Mouse (Mus musculus) MEL (cell line): ENCODE measurements around the gene Hnrnph1. TPM values are rescaled to one million over a fixed set of nuclear protein-coding genes. Genes with fewer than 3 reads are reported as not detected.

Source experiments
- DNase-seq: peaks from one replicate; pipeline ENCODE4 v3.0.0; 2011; ENCODE audit warnings: low read depth, low spot score
- H3K27ac ChIP-seq: 2 replicates; pipeline ENCODE4 v1.5.1; 2012; ENCODE audit warnings: low read depth, mild to moderate bottlenecking, control low read depth, low read length, moderate library complexity; ENCODE audit not compliant: control insufficient read depth
- H3K27me3 ChIP-seq, 2 experiments: fragments of 150-350 bp in 1 of 2; sonication (generic) in 1 of 2; 2 replicates each; pipeline ENCODE4 v1.6.1; 2012; ENCODE audit warnings: low read length in 2 of 2, mild to moderate bottlenecking in 2 of 2, improper control_type of control experiment in 1 of 2, moderate library complexity in 1 of 2; ENCODE audit not compliant: insufficient read depth in 2 of 2, control insufficient read depth in 1 of 2
- H3K36me3 ChIP-seq, 2 experiments: 2 replicates each; pipeline ENCODE4 v1.6.1; 2012 to 2014; ENCODE audit warnings: low read length in 2 of 2, improper control_type of control experiment in 1 of 2, inconsistent platforms in 1 of 2, mild to moderate bottlenecking in 1 of 2; ENCODE audit not compliant: insufficient read depth in 2 of 2, control insufficient read depth in 1 of 2
- H3K4me1 ChIP-seq, 2 experiments: fragments of 150-350 bp in 1 of 2; sonication (generic) in 1 of 2; 2 replicates each; pipeline ENCODE4 v1.6.1; 2012; ENCODE audit warnings: low read length in 2 of 2, improper control_type of control experiment in 1 of 2, mild to moderate bottlenecking in 1 of 2; ENCODE audit not compliant: insufficient read depth in 2 of 2, control insufficient read depth in 1 of 2
- H3K4me3 ChIP-seq, 2 experiments: fragments of 150-350 bp in 1 of 2; sonication (generic) in 1 of 2; 2 replicates each; pipeline ENCODE4 v1.5.1; 2012; ENCODE audit warnings: low read depth in 2 of 2, low read length in 2 of 2, mild to moderate bottlenecking in 2 of 2, moderate library complexity in 2 of 2, control low read depth in 1 of 2, improper control_type of control experiment in 1 of 2; ENCODE audit not compliant: control insufficient read depth in 1 of 2, insufficient read depth in 1 of 2
- H3K79me2 ChIP-seq: 2 replicates; pipeline ENCODE4 v1.6.1; 2012; ENCODE audit warnings: mild to moderate bottlenecking, low read length, moderate library complexity; ENCODE audit not compliant: control insufficient read depth, poor library complexity, insufficient read depth
- H3K9ac ChIP-seq: 2 replicates; pipeline ENCODE4 v1.6.1; 2012; ENCODE audit warnings: low read depth, mild to moderate bottlenecking, control low read depth, low read length, moderate library complexity; ENCODE audit not compliant: control insufficient read depth, poor library complexity, severe bottlenecking
- H3K9me3 ChIP-seq: fragments of 150-350 bp; sonication (generic); replicated peaks from 2 replicates; pipeline ENCODE4 v1.6.1; 2012; ENCODE audit warnings: mild to moderate bottlenecking, low read length, improper control_type of control experiment, moderate library complexity; ENCODE audit not compliant: insufficient read depth
- BHLHE40 ChIP-seq: IDR thresholded peaks from 2 replicates; pipeline ENCODE4 v1.6.1; 2012; ENCODE audit warnings: low read depth, mild to moderate bottlenecking, inconsistent platforms, low read length, improper control_type of control experiment, borderline replicate concordance
- CHD1 ChIP-seq: IDR thresholded peaks from 2 replicates; pipeline ENCODE4 v1.6.1; 2012; ENCODE audit warnings: low read depth, mild to moderate bottlenecking, inconsistent platforms, low read length, improper control_type of control experiment
- ELF1 ChIP-seq: IDR thresholded peaks from 2 replicates; pipeline ENCODE4 v1.6.1; 2014; ENCODE audit warnings: low read depth, mild to moderate bottlenecking, inconsistent platforms, low read length, improper control_type of control experiment, moderate library complexity
- ETS1 ChIP-seq: IDR thresholded peaks from 2 replicates; pipeline ENCODE4 v1.6.1; 2012; ENCODE audit warnings: low read depth, mild to moderate bottlenecking, inconsistent platforms, low read length, improper control_type of control experiment, moderate library complexity
- GABPA ChIP-seq: IDR thresholded peaks from 2 replicates; pipeline ENCODE4 v1.6.1; 2012; ENCODE audit warnings: low read depth, mild to moderate bottlenecking, inconsistent platforms, low read length, improper control_type of control experiment, moderate library complexity
- GATA1 ChIP-seq: IDR thresholded peaks from 2 replicates; pipeline ENCODE4 v1.6.1; 2011; ENCODE audit warnings: low read depth, low read length, improper control_type of control experiment
- JUND ChIP-seq: IDR thresholded peaks from 2 replicates; pipeline ENCODE4 v1.6.1; 2011; ENCODE audit warnings: low read depth, mild to moderate bottlenecking, improper control_type of control experiment, low read length
- KAT2A ChIP-seq: conservative IDR thresholded peaks from 2 replicates; pipeline ENCODE4 v1.6.1; 2012; ENCODE audit warnings: low read depth, low read length, improper control_type of control experiment, inconsistent platforms
- MAFK ChIP-seq: IDR thresholded peaks from 2 replicates; pipeline ENCODE4 v1.6.1; 2011; ENCODE audit warnings: low read depth, mild to moderate bottlenecking, low read length, improper control_type of control experiment, borderline replicate concordance
- MAX ChIP-seq: IDR thresholded peaks from 2 replicates; pipeline ENCODE4 v1.6.1; 2011; ENCODE audit warnings: low read length, improper control_type of control experiment
- MAZ ChIP-seq: IDR thresholded peaks from 2 replicates; pipeline ENCODE4 v1.6.1; 2012; ENCODE audit warnings: low read depth, mild to moderate bottlenecking, inconsistent platforms, low read length, improper control_type of control experiment
- MXI1 ChIP-seq: IDR thresholded peaks from 2 replicates; pipeline ENCODE4 v1.6.1; 2011; ENCODE audit warnings: mild to moderate bottlenecking, low read depth, low read length, improper control_type of control experiment
- MYB ChIP-seq: IDR thresholded peaks from 2 replicates; pipeline ENCODE4 v1.6.1; 2011; ENCODE audit warnings: mild to moderate bottlenecking, low read depth, low read length, improper control_type of control experiment
- MYC ChIP-seq: IDR thresholded peaks from 2 replicates; pipeline ENCODE4 v1.6.1; 2011; ENCODE audit warnings: low read depth, mild to moderate bottlenecking, low read length, improper control_type of control experiment, moderate library complexity
- NELFE ChIP-seq: IDR thresholded peaks from 2 replicates; pipeline ENCODE4 v1.6.1; 2011; ENCODE audit warnings: low read depth, low read length, improper control_type of control experiment
- NRF1 ChIP-seq: IDR thresholded peaks from 2 replicates; pipeline ENCODE4 v1.6.1; 2014; ENCODE audit warnings: low read depth, mild to moderate bottlenecking, inconsistent platforms, low read length, improper control_type of control experiment, moderate library complexity; ENCODE audit not compliant: poor library complexity, insufficient read depth, severe bottlenecking
- POLR2A ChIP-seq, 2 experiments: IDR thresholded peaks; 2 replicates each; pipeline ENCODE4 v1.6.1; 2011 to 2012; ENCODE audit warnings: low read length in 2 of 2, mild to moderate bottlenecking in 2 of 2, control low read depth in 1 of 2, improper control_type of control experiment in 1 of 2, low read depth in 1 of 2, moderate library complexity in 1 of 2; ENCODE audit not compliant: control insufficient read depth in 1 of 2, insufficient read depth in 1 of 2, poor library complexity in 1 of 2
- POLR2AphosphoS5 ChIP-seq: IDR thresholded peaks from 2 replicates; pipeline ENCODE4 v1.6.1; 2012; ENCODE audit warnings: low read depth, borderline replicate concordance, mild to moderate bottlenecking, inconsistent platforms, low read length, moderate library complexity, mixed read lengths
- RAD21 ChIP-seq: IDR thresholded peaks from 2 replicates; pipeline ENCODE4 v1.6.1; 2011; ENCODE audit warnings: mild to moderate bottlenecking, low read depth, low read length, improper control_type of control experiment
- RCOR1 ChIP-seq: IDR thresholded peaks from 2 replicates; pipeline ENCODE4 v1.6.1; 2012; ENCODE audit warnings: low read depth, mild to moderate bottlenecking, inconsistent platforms, low read length, improper control_type of control experiment
- SIN3A ChIP-seq: IDR thresholded peaks from 2 replicates; pipeline ENCODE4 v1.6.1; 2012; ENCODE audit warnings: low read length, improper control_type of control experiment, inconsistent platforms
- SMC3 ChIP-seq: IDR thresholded peaks from 2 replicates; pipeline ENCODE4 v1.6.1; 2011; ENCODE audit warnings: low read depth, low read length, improper control_type of control experiment
- TCF12 ChIP-seq: IDR thresholded peaks from 2 replicates; pipeline ENCODE4 v1.6.1; 2014; ENCODE audit warnings: low read depth, mild to moderate bottlenecking, inconsistent platforms, low read length, improper control_type of control experiment, moderate library complexity
- UBTF ChIP-seq: IDR thresholded peaks from 2 replicates; pipeline ENCODE4 v1.6.1; 2012; ENCODE audit warnings: low read depth, mild to moderate bottlenecking, inconsistent platforms, low read length, improper control_type of control experiment, moderate library complexity, borderline replicate concordance; ENCODE audit not compliant: insufficient read depth
- USF1 ChIP-seq: IDR thresholded peaks from 2 replicates; pipeline ENCODE4 v1.6.1; 2014; ENCODE audit warnings: low read depth, mild to moderate bottlenecking, inconsistent platforms, low read length, improper control_type of control experiment, moderate library complexity
- ZC3H11A ChIP-seq: IDR thresholded peaks from 2 replicates; pipeline ENCODE4 v1.6.1; 2012; ENCODE audit warnings: low read depth, mild to moderate bottlenecking, inconsistent platforms, low read length, improper control_type of control experiment
- ZKSCAN1 ChIP-seq: IDR thresholded peaks from 2 replicates; pipeline ENCODE4 v1.6.1; 2012; ENCODE audit warnings: low read depth, mild to moderate bottlenecking, inconsistent platforms, low read length, improper control_type of control experiment, moderate library complexity
- ZMIZ1 ChIP-seq: IDR thresholded peaks from 2 replicates; pipeline ENCODE4 v1.6.1; 2012; ENCODE audit warnings: low read depth, mild to moderate bottlenecking, inconsistent platforms, low read length, improper control_type of control experiment, moderate library complexity
- ZNF384 ChIP-seq: IDR thresholded peaks from 2 replicates; pipeline ENCODE4 v1.6.1; 2012; ENCODE audit warnings: low read depth, mild to moderate bottlenecking, inconsistent platforms, low read length, improper control_type of control experiment
- polyA plus RNA-seq, 2 experiments: library from polyadenylated mRNA; stranded (reverse) in 1 of 2; unstranded in 1 of 2; fragments of >175 nt in 1 of 2; fragments of >200 nt in 1 of 2; gene quantifications; 2 replicates each; pipeline versions ENCODE4 v1.2.1 to v1.2.4; 2012; ENCODE audit warnings: low replicate concordance in 2 of 2, low read depth in 1 of 2; ENCODE audit not compliant: insufficient read length in 2 of 2, insufficient read depth in 1 of 2, missing spikeins in 1 of 2
- total RNA-seq: library from RNA; depleted of rRNA; stranded (reverse); fragments of 300-350 nt; gene quantifications from 2 replicates; pipeline ENCODE4 v1.2.3, GENCODE M21; 2012

The Hnrnph1 gene
- total and polyA plus RNA-seq, 3 experiments = 227 to 552 (median 425) TPM

DNA sequence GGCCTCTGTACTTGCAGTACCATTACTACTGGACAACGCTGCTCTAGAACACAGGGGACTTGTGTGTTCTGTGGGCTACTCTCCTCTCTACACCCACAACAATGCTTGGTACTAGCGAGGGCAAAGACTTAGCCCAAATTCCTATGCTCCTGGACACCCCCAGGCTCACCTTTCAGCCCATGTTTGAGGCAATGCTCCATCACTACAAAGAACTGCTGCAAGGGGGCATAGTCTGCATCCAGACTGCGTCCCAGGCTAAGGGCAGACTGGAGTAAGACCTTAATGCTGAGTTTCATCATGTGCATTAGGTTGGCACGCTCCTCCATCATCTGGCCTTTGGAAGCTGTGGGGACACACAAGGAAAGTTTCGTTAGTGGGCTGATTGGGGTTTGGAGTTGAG is 44.7 kb downstream of the Hnrnph1 start:
- TF ChIP-seq RCOR1 = no peak
- TF ChIP-seq CHD1 = no peak
- TF ChIP-seq MYC = no peak
- no peak for TF ChIP-seq UBTF
- no peak for TF ChIP-seq ZNF384
- TF ChIP-seq NELFE = no peak
- no peak for TF ChIP-seq MYB
- no peak for TF ChIP-seq TCF12
- TF ChIP-seq POLR2AphosphoS5 = no peak
- no peak for TF ChIP-seq ETS1
- TF ChIP-seq NRF1 = no peak
- no peak for TF ChIP-seq KAT2A
- no peak for TF ChIP-seq MAFK
- TF ChIP-seq ELF1 = no peak
- no peaks in the 10 kb centered on the region for H3K9me3 ChIP-seq
- DNase-seq = no peak
- H3K79me2 ChIP-seq = no peaks in the 10 kb centered on the region
- H3K4me1 ChIP-seq = peaks cover 3 to 12% of the 10 kb centered on the region in 2 experiments; a peak in 3 of 4 replicates
- no peaks in the 10 kb centered on the region for H3K27me3 ChIP-seq
- H3K27ac ChIP-seq = no peak overlapping the region
- peak overlapping the region; percentile 45 to 54 for H3K4me3 ChIP-seq
- H3K9ac ChIP-seq = peak overlapping the region; percentile 55
- H3K36me3 ChIP-seq = peaks cover 0 to 8% of the 10 kb centered on the region in 2 experiments; a peak in 3 of 4 replicates

DNA sequence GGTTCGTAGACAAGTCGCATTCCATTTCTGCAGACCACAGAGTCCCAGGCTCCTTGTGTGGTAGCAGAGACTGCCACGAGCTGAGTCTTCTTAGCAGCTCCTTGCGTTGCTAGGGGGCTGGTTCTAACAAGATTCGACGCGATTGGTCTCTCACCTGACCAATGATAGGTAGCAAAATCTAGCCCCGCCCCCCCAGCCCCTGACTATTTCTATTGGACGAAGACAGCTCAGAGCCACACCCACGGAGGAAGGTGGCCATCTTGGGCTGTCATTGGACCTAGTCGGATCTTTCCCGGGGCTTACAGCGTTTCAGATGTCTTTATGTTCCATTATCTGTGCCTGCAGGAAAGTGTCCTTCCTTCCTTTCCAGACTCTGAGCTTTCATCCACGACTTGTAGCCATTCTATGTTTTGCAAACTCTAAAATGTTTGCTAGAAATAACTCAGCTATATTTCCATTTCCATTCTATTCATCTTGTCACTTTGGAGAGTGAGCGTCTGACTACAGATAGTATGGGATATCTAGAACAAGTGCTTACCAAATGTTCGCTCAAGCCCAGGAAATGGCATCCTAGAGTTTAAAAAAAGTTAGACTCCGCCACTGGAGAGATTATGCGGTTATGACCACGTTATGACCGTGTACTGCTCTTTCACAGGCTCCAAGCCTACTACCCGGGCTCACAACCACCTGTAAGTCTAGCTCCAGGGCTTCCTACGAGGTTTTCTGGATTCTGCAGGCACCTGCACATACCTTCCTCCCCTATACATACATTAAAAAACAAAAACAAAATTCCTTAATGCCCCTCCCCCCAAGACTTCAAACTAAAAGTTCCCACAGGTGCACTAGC is 45.4 kb downstream of the Hnrnph1 start:
- peak overlapping the region; percentile 90 for H3K27ac ChIP-seq
- H3K4me3 ChIP-seq = peak overlapping the region; percentile 66 to 91
- H3K27me3 ChIP-seq = no peaks in the 10 kb centered on the region
- H3K9me3 ChIP-seq = no peaks in the 10 kb centered on the region
- peaks cover 3 to 12% of the 10 kb centered on the region in 2 experiments; a peak in 3 of 4 replicates for H3K4me1 ChIP-seq
- H3K36me3 ChIP-seq = peaks cover 0 to 8% of the 10 kb centered on the region in 2 experiments; a peak in 3 of 4 replicates
- DNase-seq = peak; percentile 97
- H3K79me2 ChIP-seq = no peaks in the 10 kb centered on the region
- H3K9ac ChIP-seq = peak overlapping the region; percentile 83
- no peak for TF ChIP-seq CHD1
- no peak for TF ChIP-seq UBTF
- TF ChIP-seq USF1 = no peak
- no peak for TF ChIP-seq RCOR1
- TF ChIP-seq ZKSCAN1 = no peak
- peak; percentile 52 for TF ChIP-seq MAX
- TF ChIP-seq ELF1 = no peak
- TF ChIP-seq SIN3A = peak; percentile 80
- TF ChIP-seq RAD21 = no peak
- 0 out of 2 replicates have a peak, but pooled peaks have one; percentile 57 for TF ChIP-seq MAZ
- TF ChIP-seq JUND = no peak
- peak; percentile 18; the same call in 1 of the 2 replicates for TF ChIP-seq ETS1
- no peak for TF ChIP-seq BHLHE40
- TF ChIP-seq SMC3 = no peak
- no peak for TF ChIP-seq GABPA
- TF ChIP-seq ZMIZ1 = peak; percentile 76
- TF ChIP-seq POLR2A (IDR thresholded peaks at IDR 0.05; ENCODE audit: control insufficient read depth in 1 of 2, insufficient read depth in 1 of 2, low read depth in 1 of 2, low read length in 2 of 2, poor library complexity in 1 of 2) = peak in 1 of 2 experiments; percentile 84; a peak in 2 of 4 replicates
- TF ChIP-seq ZC3H11A = no peak
- TF ChIP-seq MXI1 = peak; percentile 95
- TF ChIP-seq GATA1 = no peak
- TF ChIP-seq KAT2A = no peak
